Mouse (Mus musculus) heart, embryonic 11.5 days (tissue): ENCODE measurements around the gene Znhit2. TPM values are rescaled to one million over a fixed set of nuclear protein-coding genes. Genes with fewer than 3 reads are reported as not detected.

Source experiments
- ATAC-seq: fragments of 200-750 bp; cut with Nextera tagmentation; replicated peaks from 2 replicates; pipeline ENCODE4 v1.8.0; 2017; ENCODE audit warnings: moderate library complexity; ENCODE audit not compliant: insufficient number of reproducible peaks, low FRiP score, low TSS enrichment
- H3K27ac ChIP-seq: fragments of 300-500 bp; sonication (generic); 2 replicates; pipeline ENCODE4 v1.5.1; 2014; ENCODE audit warnings: mild to moderate bottlenecking, low read depth, low read length
- H3K27me3 ChIP-seq: fragments of 300-500 bp; sonication (generic); 2 replicates; pipeline ENCODE4 v1.6.1; 2014; ENCODE audit warnings: mild to moderate bottlenecking, low read length, mixed read lengths; ENCODE audit not compliant: control insufficient read depth, insufficient read depth
- H3K36me3 ChIP-seq: fragments of 300-500 bp; sonication (generic); 2 replicates; pipeline ENCODE4 v1.6.1; 2014; ENCODE audit warnings: mild to moderate bottlenecking, low read length, moderate library complexity, mixed read lengths; ENCODE audit not compliant: control insufficient read depth, insufficient read depth
- H3K4me1 ChIP-seq: fragments of 300-500 bp; sonication (generic); 2 replicates; pipeline ENCODE4 v1.6.1; 2014; ENCODE audit warnings: low read length; ENCODE audit not compliant: control insufficient read depth, insufficient read depth
- H3K4me2 ChIP-seq: fragments of 300-500 bp; sonication (generic); 2 replicates; pipeline ENCODE4 v1.6.1; 2014; ENCODE audit warnings: mild to moderate bottlenecking, moderate library complexity
- H3K4me3 ChIP-seq: fragments of 300-500 bp; sonication (generic); 2 replicates; pipeline ENCODE4 v1.5.1; 2014; ENCODE audit warnings: low read depth, low read length
- H3K9ac ChIP-seq: fragments of 300-500 bp; sonication (generic); 2 replicates; pipeline ENCODE4 v1.6.1; 2014; ENCODE audit warnings: mild to moderate bottlenecking, low read depth, low read length, moderate library complexity
- H3K9me3 ChIP-seq: fragments of 300-500 bp; sonication (generic); replicated peaks from 2 replicates; pipeline ENCODE4 v1.6.1; 2016; ENCODE audit warnings: low read length; ENCODE audit not compliant: control insufficient read depth
- WGBS: fragments of 180-500 bp; shearing (Covaris S2); extraction: QIAGEN DNeasy Blood & Tissue Kit; methylation state at CpG from one replicate; pipeline ENCODE4 v1.1.7; 2014; ENCODE audit not compliant: insufficient replicate concordance; 5-methylcytosine and 5-hydroxymethylcytosine counted together
- polyA plus RNA-seq: library from polyadenylated mRNA; unstranded; fragments of >200 nt; fragmentation: Nextera tagmentation; extraction: Ambion mirVana; gene quantifications from 2 replicates; pipeline ENCODE4 v1.2.1, GENCODE M21; 2014

Gene Znhit2
- polyA plus RNA-seq, 1 experiment from 2014 or later, result 27.1 TPM

- 0 out of 2 replicates have a peak, but pooled peaks have one; percentile 0 for ATAC-seq
- Histone ChIP-seq H3K27ac (no peak overlapping the region; the same call in 1 of the 2 replicates), H3K36me3 (peaks cover 17% of the 10 kb centered on the region), H3K27me3 (no peaks in the 10 kb centered on the region), H3K9ac (peak overlapping the region; percentile 71), H3K4me3 (peak overlapping the region; percentile 52), H3K4me1 (peaks cover 31% of the 10 kb centered on the region), H3K9me3 (no peaks in the 10 kb centered on the region), H3K4me2 (peak overlapping the region; percentile 99)
- WGBS, result 33% methylated on average over 5 of the region's 5 CpGs
Measured at GRCm38 (mm10) chr19:6066571-6066970, 5.6 kb downstream of the Znhit2 start.

GRCm38 (mm10) chr19:6067011-6067723 lies 6.2 kb downstream of the Znhit2 start:
- peak overlapping the region; percentile 71 for H3K9ac ChIP-seq
- peak overlapping the region; percentile 99 for H3K4me2 ChIP-seq
- H3K27me3 ChIP-seq, result no peaks in the 10 kb centered on the region
- H3K27ac ChIP-seq, result peak overlapping the region; percentile 57
- H3K4me3 ChIP-seq, result peak overlapping the region; percentile 52
- H3K4me1 ChIP-seq, result peaks cover 25% of the 10 kb centered on the region
- peak; percentile 43 for ATAC-seq
- H3K36me3 ChIP-seq, result peaks cover 17% of the 10 kb centered on the region
- whole genome bisulfite sequencing, result 2% methylated on average over 30 of the region's 30 CpGs
- no peaks in the 10 kb centered on the region for H3K9me3 ChIP-seq

- WGBS, result 13% methylated on average over 33 of the region's 33 CpGs
- peak within 1 kb of the TSS; percentile 57 for H3K27ac ChIP-seq
- H3K9ac ChIP-seq, result peak within 1 kb of the TSS; percentile 71
- peak within 1 kb of the TSS; percentile 99 for H3K4me2 ChIP-seq
- no peaks in the 10 kb centered on the region for H3K9me3 ChIP-seq
- peaks cover 17% of the 10 kb centered on the region for H3K36me3 ChIP-seq
- H3K27me3 ChIP-seq, result no peaks in the 10 kb centered on the region
- H3K4me3 ChIP-seq, result peak within 1 kb of the TSS; percentile 52
- ATAC-seq, result peak; percentile 84
- H3K4me1 ChIP-seq, result peaks cover 18% of the 10 kb centered on the region
Measured at GRCm38 (mm10) chr19:6067724-6068415, 6.9 kb downstream of the Znhit2 start, which contains the start of gene Tm7sf2. Gene Tm7sf2 (minus strand): TSS chr19:6068373.

- ATAC-seq, result no peak
- Histone ChIP-seq H3K27ac (no peak overlapping the region), H3K36me3 (peaks cover 17% of the 10 kb centered on the region)
Measured at GRCm38 (mm10) chr19:6068951-6069350, 8.0 kb downstream of the Znhit2 start.

GRCm38 (mm10) chr19:6069851-6070250 lies 8.9 kb downstream of the Znhit2 start:
- H3K27ac ChIP-seq, result no peak overlapping the region
- no peaks in the 10 kb centered on the region for H3K9me3 ChIP-seq
- no peaks in the 10 kb centered on the region for H3K27me3 ChIP-seq
- H3K4me3 ChIP-seq, result no peak overlapping the region
- H3K9ac ChIP-seq, result no peak overlapping the region
- WGBS, result 87% methylated on average over 10 of the region's 10 CpGs
- peaks cover 18% of the 10 kb centered on the region for H3K4me1 ChIP-seq
- ATAC-seq, result no peak
- no peak overlapping the region for H3K4me2 ChIP-seq
- H3K36me3 ChIP-seq, result peaks cover 17% of the 10 kb centered on the region

More at GRCm38 (mm10) chr19:6068951-6069350, 8.0 kb downstream of the Znhit2 start:
- Histone ChIP-seq H3K4me3 (no peak overlapping the region), H3K4me2 (no peak overlapping the region), H3K9me3 (no peaks in the 10 kb centered on the region), H3K4me1 (peaks cover 18% of the 10 kb centered on the region), H3K27me3 (no peaks in the 10 kb centered on the region), H3K9ac (no peak overlapping the region)
- 75% methylated on average over 4 of the region's 4 CpGs for WGBS

GRCm38 (mm10) chr19:6070571-6071250 lies 9.7 kb downstream of the Znhit2 start:
- Histone ChIP-seq H3K36me3 (peaks cover 17% of the 10 kb centered on the region), H3K9me3 (no peaks in the 10 kb centered on the region)
- WGBS, result 85% methylated on average over 31 of the region's 31 CpGs

GRCm38 (mm10) chr19:6071261-6071660 lies 10.3 kb downstream of the Znhit2 start:
- Histone ChIP-seq H3K4me3 (no peak overlapping the region), H3K9me3 (no peaks in the 10 kb centered on the region), H3K36me3 (peaks cover 17% of the 10 kb centered on the region), H3K27me3 (no peaks in the 10 kb centered on the region), H3K4me1 (peaks cover 22% of the 10 kb centered on the region), H3K27ac (no peak overlapping the region), H3K9ac (no peak overlapping the region), H3K4me2 (no peak overlapping the region)
- no peak for ATAC-seq
- WGBS, result 89% methylated on average over 19 of the region's 19 CpGs

More at GRCm38 (mm10) chr19:6070571-6071250, 9.7 kb downstream of the Znhit2 start:
- no peaks in the 10 kb centered on the region for H3K27me3 ChIP-seq
- H3K9ac ChIP-seq, result no peak overlapping the region
- peaks cover 18% of the 10 kb centered on the region for H3K4me1 ChIP-seq
- no peak overlapping the region for H3K4me2 ChIP-seq
- H3K27ac ChIP-seq, result no peak overlapping the region
- no peak overlapping the region for H3K4me3 ChIP-seq
- no peak for ATAC-seq

GRCm38 (mm10) chr19:6073889-6074288 lies 12.9 kb downstream of the Znhit2 start:
- H3K4me1 ChIP-seq, result peaks cover 6% of the 10 kb centered on the region
- no peak overlapping the region for H3K4me2 ChIP-seq
- H3K4me3 ChIP-seq, result no peak overlapping the region
- ATAC-seq, result no peak
- H3K27me3 ChIP-seq, result no peaks in the 10 kb centered on the region
- no peaks in the 10 kb centered on the region for H3K9me3 ChIP-seq
- no peak overlapping the region for H3K9ac ChIP-seq
- H3K27ac ChIP-seq, result no peak overlapping the region
- WGBS, result 92% methylated on average over 5 of the region's 5 CpGs
- H3K36me3 ChIP-seq, result peaks cover 14% of the 10 kb centered on the region
